Mouse (Mus musculus) testis, adult 2 months (tissue): ENCODE measurements around the gene Phactr1. TPM values are rescaled to one million over a fixed set of nuclear protein-coding genes. Genes with fewer than 3 reads are reported as not detected.

Experiments
- H3K27ac ChIP-seq: fragments of 200-500 bp; 2 replicates; pipeline ENCODE4 v1.5.1; 2012; ENCODE audit warnings: low read depth, low read length; ENCODE audit not compliant: control insufficient read depth, insufficient read depth
- H3K27me3 ChIP-seq: fragments of 200-500 bp; 2 replicates; pipeline ENCODE4 v1.6.1; 2012; ENCODE audit warnings: mild to moderate bottlenecking, low read length, moderate library complexity; ENCODE audit not compliant: control insufficient read depth, insufficient read depth
- H3K36me3 ChIP-seq: fragments of 200-500 bp; 2 replicates; pipeline ENCODE4 v1.6.1; 2012; ENCODE audit warnings: mild to moderate bottlenecking, low read length; ENCODE audit not compliant: control insufficient read depth, insufficient read depth
- H3K4me1 ChIP-seq: fragments of 200-500 bp; 2 replicates; pipeline ENCODE4 v1.6.1; 2012; ENCODE audit warnings: low read length; ENCODE audit not compliant: control insufficient read depth, insufficient read depth
- H3K4me3 ChIP-seq: fragments of 200-500 bp; 2 replicates; pipeline ENCODE4 v1.5.1; 2012; ENCODE audit warnings: low read depth, mild to moderate bottlenecking, low read length, moderate library complexity, mixed read lengths; ENCODE audit not compliant: control insufficient read depth
- CTCF ChIP-seq: fragments of 200-500 bp; IDR thresholded peaks from 2 replicates; pipeline ENCODE4 v1.5.1; 2012; ENCODE audit warnings: low read depth, mild to moderate bottlenecking, inconsistent platforms, low read length, moderate library complexity; ENCODE audit not compliant: control insufficient read depth, insufficient read depth, insufficient replicate concordance
- POLR2A ChIP-seq: fragments of 200-500 bp; IDR thresholded peaks from 2 replicates; pipeline ENCODE4 v1.6.1; 2012; ENCODE audit warnings: low read depth, mild to moderate bottlenecking, inconsistent platforms, low read length, moderate library complexity; ENCODE audit not compliant: control insufficient read depth
- polyA plus RNA-seq: library from polyadenylated mRNA; depleted of rRNA; stranded (reverse); fragments of >200 nt; gene quantifications from 2 replicates; pipeline ENCODE4 v1.2.3, GENCODE M21; 2012

Phactr1 gene
- polyA plus RNA-seq, 1 experiment, result 50.2 TPM

GRCm38 (mm10) chr13:42915851-42916193 lies 235.4 kb downstream of the Phactr1 start:
- H3K27ac ChIP-seq, result no peak overlapping the region
- no peaks in the 10 kb centered on the region for H3K27me3 ChIP-seq
- H3K4me1 ChIP-seq, result peaks cover 25% of the 10 kb centered on the region
- no peaks in the 10 kb centered on the region for H3K36me3 ChIP-seq
- no peak for TF ChIP-seq POLR2A
- TF ChIP-seq CTCF, result no peak
- H3K4me3 ChIP-seq, result peak overlapping the region; percentile 65

GRCm38 (mm10) chr13:42916194-42917033 lies 236.0 kb downstream of the Phactr1 start:
- H3K36me3 ChIP-seq, result no peaks in the 10 kb centered on the region
- peaks cover 25% of the 10 kb centered on the region for H3K4me1 ChIP-seq
- no peak for TF ChIP-seq POLR2A
- no peak for TF ChIP-seq CTCF
- H3K27me3 ChIP-seq, result no peaks in the 10 kb centered on the region
- no peak overlapping the region for H3K27ac ChIP-seq
- H3K4me3 ChIP-seq, result peak overlapping the region; percentile 65

GRCm38 (mm10) chr13:42917251-42917650 lies 236.8 kb downstream of the Phactr1 start:
- no peak overlapping the region for H3K27ac ChIP-seq
- H3K36me3 ChIP-seq, result no peaks in the 10 kb centered on the region
- H3K4me1 ChIP-seq, result peaks cover 25% of the 10 kb centered on the region
- no peak for TF ChIP-seq CTCF
- peak overlapping the region; percentile 21 for H3K4me3 ChIP-seq
- no peaks in the 10 kb centered on the region for H3K27me3 ChIP-seq

GRCm38 (mm10) chr13:42920062-42920461 lies 239.6 kb downstream of the Phactr1 start:
- H3K4me1 ChIP-seq, result peaks cover 23% of the 10 kb centered on the region
- no peak overlapping the region for H3K27ac ChIP-seq
- H3K27me3 ChIP-seq, result no peaks in the 10 kb centered on the region
- H3K36me3 ChIP-seq, result no peaks in the 10 kb centered on the region
- no peak overlapping the region for H3K4me3 ChIP-seq
- TF ChIP-seq CTCF, result no peak
- TF ChIP-seq POLR2A, result no peak

- TF ChIP-seq CTCF, result no peak
- TF ChIP-seq POLR2A, result no peak
- Histone ChIP-seq H3K36me3 (no peaks in the 10 kb centered on the region), H3K4me1 (peaks cover 6% of the 10 kb centered on the region), H3K27me3 (no peaks in the 10 kb centered on the region), H3K27ac (no peak overlapping the region), H3K4me3 (no peak overlapping the region)
These were observed 241.5 kb downstream of the Phactr1 start for GRCm38 (mm10) chr13:42921769-42922450.

- Histone ChIP-seq H3K27me3 (no peaks in the 10 kb centered on the region), H3K4me1 (no peaks in the 10 kb centered on the region), H3K4me3 (no peak overlapping the region), H3K27ac (no peak overlapping the region), H3K36me3 (no peaks in the 10 kb centered on the region)
- no peak for TF ChIP-seq CTCF
- no peak for TF ChIP-seq POLR2A
These were observed 247.4 kb downstream of the Phactr1 start for GRCm38 (mm10) chr13:42927778-42928177.

- Histone ChIP-seq H3K4me1 (no peaks in the 10 kb centered on the region), H3K4me3 (no peak overlapping the region), H3K27me3 (no peaks in the 10 kb centered on the region), H3K36me3 (no peaks in the 10 kb centered on the region), H3K27ac (no peak overlapping the region)
- no peak for TF ChIP-seq POLR2A
- TF ChIP-seq CTCF, result no peak
These were observed 249.3 kb downstream of the Phactr1 start for GRCm38 (mm10) chr13:42929529-42930235.
